10 mouse cellular contexts compared by ENCODE assay signal in genomic region chr7:28587644-28588043, GRCm38 (mm10). TPM values are rescaled to one million over a fixed set of nuclear protein-coding genes. Genes with fewer than 3 reads are reported as not detected.
DNase-seq lines count a peak whose midpoint lies in the region; ATAC-seq and TF ChIP-seq lines count a peak whose summit lies in the region.
"Had no signal": no experiment of that assay in that cellular context is flagged by ENCODE, and none has a peak within 500 bp of the region (broad histone marks: within the 10 kb centered on the region; RNA-seq: fewer than 3 reads in every experiment).

No protein-coding gene starts in this region.

- H3K9me3 ChIP-seq in embryonic facial prominence, embryonic 10.5 days, result no peaks in the 10 kb centered on the region
- H3K9me3 ChIP-seq: neural tube, embryonic 12.5 days had no signal

- peaks cover 92% of the 10 kb centered on the region for H3K4me1 ChIP-seq in embryonic facial prominence, embryonic 10.5 days

- DNase-seq in layer of hippocampus, adult 2 months (ENCODE audit: low spot score in 2 of 2), result no peak
- DNase-seq in layer of hippocampus, adult 8-10 months (ENCODE audit: low spot score in 2 of 2), result no peak
- DNase-seq in embryonic facial prominence, embryonic 10.5 days (ENCODE audit: low spot score), result peak; percentile 30
- peak; percentile 71 to 74 for DNase-seq in kidney, adult 8-10 months
- DNase-seq in lung, postnatal 10 days, result peak; percentile 61
- no peak for DNase-seq in cerebellum, postnatal 4 days (ENCODE audit: low spot score in 2 of 2)
- DNase-seq: gastrocnemius, postnatal 14 days had no signal

- no peaks in the 10 kb centered on the region for H3K27me3 ChIP-seq in embryonic facial prominence, embryonic 10.5 days (replicated peaks; ENCODE audit: low read depth, poor library complexity, severe bottlenecking)
- H3K27me3 ChIP-seq: neural tube, embryonic 12.5 days had no signal

- no peak for ATAC-seq in megakaryocyte-erythroid progenitor cell, adult 5-6 weeks (replicated peaks; ENCODE audit: low FRiP score, low TSS enrichment, poor library complexity, severe bottlenecking)

- peaks cover 6% of the 10 kb centered on the region; the same call in 1 of the 2 replicates for H3K36me3 ChIP-seq in embryonic facial prominence, embryonic 10.5 days (replicated peaks)
- H3K36me3 ChIP-seq: neural tube, embryonic 12.5 days had no signal

- H3K27ac ChIP-seq in layer of hippocampus, adult 2 months, result peak overlapping the region; percentile 68; the same call in 1 of the 2 replicates
- H3K27ac ChIP-seq in embryonic facial prominence, embryonic 10.5 days (replicated peaks), result peak overlapping the region; percentile 79
- H3K27ac ChIP-seq: neural tube, embryonic 12.5 days had no signal

- H3K4me3 ChIP-seq in layer of hippocampus, adult 2 months, result no peak overlapping the region
- H3K4me3 ChIP-seq in embryonic facial prominence, embryonic 10.5 days, result peak overlapping the region; percentile 21; the same call in 1 of the 2 replicates
- H3K4me3 ChIP-seq: neural tube, embryonic 12.5 days had no signal

- TF ChIP-seq CTCF in layer of hippocampus, adult 2 months (conservative IDR thresholded peaks at IDR 0.05), result no peak

RNA-seq across cellular contexts. Expression of gene Samd4b, which starts 10.3 kb away (rescaled TPM):
- total RNA-seq in layer of hippocampus, adult 2 months (2021), result 10 to 100 TPM; 67.8 to 70.1 TPM
- 10 to 100 TPM; 62.6 to 73.9 (median 66.2) TPM for total RNA-seq in layer of hippocampus, adult 8-10 months (2022)
- polyA plus RNA-seq in embryonic facial prominence, embryonic 10.5 days (2016; fragmentation: Nextera tagmentation; extraction: Ambion mirVana), result 36.0 and 38.9 TPM in 2 replicates
- total RNA-seq in megakaryocyte-erythroid progenitor cell, adult 5-6 weeks (2014; fragmentation: Nextera tagmentation), result 20.3 and 26.2 TPM in 2 replicates
- total RNA-seq in megakaryocyte-erythroid progenitor cell, adult 5-6 weeks (2017), result 3.4 and 7.2 TPM in 2 replicates

RNA-seq across cellular contexts. Expression of gene Pak4, which starts 10.3 kb away (rescaled TPM):
- 10 to 100 TPM; 13.7 to 16.2 TPM for total RNA-seq in layer of hippocampus, adult 2 months (2021)
- 10 to 100 TPM; 12.2 to 14.2 (median 13.1) TPM for total RNA-seq in layer of hippocampus, adult 8-10 months (2022)
- 70.1 and 75.8 TPM in 2 replicates for polyA plus RNA-seq in embryonic facial prominence, embryonic 10.5 days (2016; fragmentation: Nextera tagmentation; extraction: Ambion mirVana)
- total RNA-seq in megakaryocyte-erythroid progenitor cell, adult 5-6 weeks (2014; fragmentation: Nextera tagmentation), result 5.3 and 8.3 TPM in 2 replicates
- 7.9 and 8.3 TPM in 2 replicates for total RNA-seq in megakaryocyte-erythroid progenitor cell, adult 5-6 weeks (2017)

RNA-seq across cellular contexts. Expression of gene Nccrp1, which starts 40.6 kb away (rescaled TPM):
- total RNA-seq in layer of hippocampus, adult 2 months (2021), result under 1 TPM; 0.23 to 0.47 TPM
- total RNA-seq in layer of hippocampus, adult 8-10 months (2022), result under 1 TPM in 1 of 4 experiments, not detected in 3; 0.36 TPM
- polyA plus RNA-seq in embryonic facial prominence, embryonic 10.5 days (2016; fragmentation: Nextera tagmentation; extraction: Ambion mirVana), result 0.10 TPM in 1 of 2 replicates, not detected in the other
- total RNA-seq in megakaryocyte-erythroid progenitor cell, adult 5-6 weeks (2014; fragmentation: Nextera tagmentation), result 2.1 TPM in 1 of 2 replicates, not detected in the other
- not detected in 2 replicates for total RNA-seq in megakaryocyte-erythroid progenitor cell, adult 5-6 weeks (2017)
- total RNA-seq: gastrocnemius, postnatal 14 days had no signal
- polyA plus RNA-seq: neural tube, embryonic 12.5 days had no signal

RNA-seq across cellular contexts. Expression of gene Acp7, which starts 43.5 kb away (rescaled TPM):
- total RNA-seq in layer of hippocampus, adult 2 months (2021), result 1 to 10 TPM; 1.2 to 2.2 TPM
- total RNA-seq in layer of hippocampus, adult 8-10 months (2022), result 1 to 10 TPM; 2.2 to 3.8 (median 2.4) TPM
- not detected in 2 replicates for polyA plus RNA-seq in embryonic facial prominence, embryonic 10.5 days (2016; fragmentation: Nextera tagmentation; extraction: Ambion mirVana)
- total RNA-seq in megakaryocyte-erythroid progenitor cell, adult 5-6 weeks (2014; fragmentation: Nextera tagmentation), result not detected in 2 replicates
- not detected in 2 replicates for total RNA-seq in megakaryocyte-erythroid progenitor cell, adult 5-6 weeks (2017)
- total RNA-seq: gastrocnemius, postnatal 14 days had no signal
- polyA plus RNA-seq: neural tube, embryonic 12.5 days had no signal

RNA-seq across cellular contexts. Expression of gene Sycn, which starts 47.0 kb away (rescaled TPM):
- total RNA-seq in layer of hippocampus, adult 2 months (2021), result not detected
- total RNA-seq in layer of hippocampus, adult 8-10 months (2022), result not detected
- not detected in 2 replicates for polyA plus RNA-seq in embryonic facial prominence, embryonic 10.5 days (2016; fragmentation: Nextera tagmentation; extraction: Ambion mirVana)
- total RNA-seq in megakaryocyte-erythroid progenitor cell, adult 5-6 weeks (2014; fragmentation: Nextera tagmentation), result not detected in 2 replicates
- total RNA-seq in megakaryocyte-erythroid progenitor cell, adult 5-6 weeks (2017), result not detected in 2 replicates
- total RNA-seq: gastrocnemius, postnatal 14 days; left cerebral cortex, postnatal 25 days had no signal
- polyA plus RNA-seq: neural tube, embryonic 12.5 days had no signal

Comparison
In these comparisons a context has a peak if more than half of its experiments do, and no peak if none do; other contexts are left out.
1. DNase-seq: peak in embryonic facial prominence, embryonic 10.5 days (single experiment), kidney, adult 8-10 months (2 of 2) and lung, postnatal 10 days (single experiment); none in layer of hippocampus, adult 2 months (0 of 2), layer of hippocampus, adult 8-10 months (0 of 2) and cerebellum, postnatal 4 days (0 of 2).